Mouse (Mus musculus) olfactory bulb, adult 2 months (tissue): Measurements from ENCODE around the gene C1rb. TPM values are rescaled to one million over a fixed set of nuclear protein-coding genes. Genes with fewer than 3 reads are reported as not detected.
"Not testable (repeated sequence)": the region's sequence is repeated elsewhere in the genome, so short reads cannot be mapped to it uniquely, and the experiment has no call there.

Experiments
- H3K27ac ChIP-seq: fragments of 200-500 bp; 2 replicates; pipeline ENCODE4 v1.5.1; 2012; ENCODE audit warnings: low read depth, low read length; ENCODE audit not compliant: insufficient read depth
- H3K4me1 ChIP-seq: fragments of 200-500 bp; 2 replicates; pipeline ENCODE4 v1.6.1; 2012; ENCODE audit warnings: low read length; ENCODE audit not compliant: control insufficient read depth, insufficient read depth
- H3K4me3 ChIP-seq: fragments of 200-500 bp; 2 replicates; pipeline ENCODE4 v1.5.1; 2012; ENCODE audit warnings: mild to moderate bottlenecking, low read depth, low read length, moderate library complexity; ENCODE audit not compliant: insufficient read depth
- CTCF ChIP-seq: fragments of 200-500 bp; IDR thresholded peaks from 2 replicates; pipeline ENCODE4 v1.5.1; 2012; ENCODE audit warnings: low read depth, mild to moderate bottlenecking, low read length, moderate library complexity; ENCODE audit not compliant: insufficient read depth
- POLR2A ChIP-seq: fragments of 200-500 bp; IDR thresholded peaks from 2 replicates; pipeline ENCODE4 v1.6.1; 2012; ENCODE audit warnings: mild to moderate bottlenecking, low read depth, low read length, moderate library complexity; ENCODE audit not compliant: insufficient read depth
- WGBS: fragments of 180-500 bp; shearing (Covaris S2); methylation state at CpG from one replicate; pipeline ENCODE4 v1.1.7; 2018; 5-methylcytosine and 5-hydroxymethylcytosine counted together
- polyA plus RNA-seq: library from polyadenylated mRNA; stranded (reverse); fragments of >200 nt; gene quantifications from 2 replicates; pipeline ENCODE4 v1.2.4, GENCODE M21; 2012; ENCODE audit warnings: low replicate concordance; ENCODE audit not compliant: missing spikeins, insufficient read depth, insufficient read length

Gene C1rb
- polyA plus RNA-seq, 1 experiment, result not detected

DNA sequence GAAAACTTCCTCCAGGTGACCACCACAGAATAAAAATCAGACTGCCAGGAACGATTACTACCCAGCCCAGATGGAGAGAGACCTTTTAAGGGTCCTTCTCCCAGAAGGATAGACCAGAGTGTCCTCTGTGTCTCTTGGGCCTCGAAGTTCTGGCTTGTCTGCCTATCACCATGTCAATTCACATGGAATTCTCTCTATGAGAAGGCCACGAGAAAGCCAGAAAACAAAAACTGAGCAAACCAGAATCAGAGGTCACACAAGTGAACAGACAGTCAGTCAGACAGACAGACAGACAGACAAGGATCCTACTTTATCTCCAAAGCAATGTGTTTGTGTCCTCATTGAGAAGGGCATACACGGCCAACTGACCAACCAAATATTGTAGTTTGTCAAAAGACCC, 16.2 kb downstream of the C1rb start:
- H3K27ac ChIP-seq, result no peak overlapping the region
- H3K4me3 ChIP-seq, result no peak overlapping the region
- TF ChIP-seq CTCF, result no peak
- no peak for TF ChIP-seq POLR2A
- 72% methylated on average over 4 of the region's 4 CpGs for WGBS
- H3K4me1 ChIP-seq, result no peaks in the 10 kb centered on the region

DNA sequence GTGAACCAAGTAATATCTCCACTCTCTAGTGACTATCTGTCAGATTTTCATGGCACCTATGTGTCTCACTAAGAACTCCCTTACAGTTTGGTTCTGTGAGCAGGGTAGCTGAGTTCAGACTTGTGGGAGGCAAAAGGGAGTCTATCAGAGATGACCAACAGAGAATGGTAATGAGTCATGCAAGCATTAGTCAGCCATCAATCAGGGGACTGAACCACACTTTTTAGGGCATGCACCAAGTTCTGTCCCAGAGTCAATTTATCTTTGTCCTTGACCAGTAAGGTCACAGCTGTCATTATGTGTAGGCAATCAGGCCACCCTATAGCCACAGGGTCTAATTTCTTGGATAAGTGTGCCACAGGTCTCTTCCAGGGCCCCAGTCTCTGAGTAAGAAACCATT, 18.7 kb downstream of the C1rb start:
- TF ChIP-seq POLR2A (no peak), CTCF (no peak)
- Histone ChIP-seq H3K27ac (no peak overlapping the region), H3K4me1 (no peaks in the 10 kb centered on the region), H3K4me3 (no peak overlapping the region)

DNA sequence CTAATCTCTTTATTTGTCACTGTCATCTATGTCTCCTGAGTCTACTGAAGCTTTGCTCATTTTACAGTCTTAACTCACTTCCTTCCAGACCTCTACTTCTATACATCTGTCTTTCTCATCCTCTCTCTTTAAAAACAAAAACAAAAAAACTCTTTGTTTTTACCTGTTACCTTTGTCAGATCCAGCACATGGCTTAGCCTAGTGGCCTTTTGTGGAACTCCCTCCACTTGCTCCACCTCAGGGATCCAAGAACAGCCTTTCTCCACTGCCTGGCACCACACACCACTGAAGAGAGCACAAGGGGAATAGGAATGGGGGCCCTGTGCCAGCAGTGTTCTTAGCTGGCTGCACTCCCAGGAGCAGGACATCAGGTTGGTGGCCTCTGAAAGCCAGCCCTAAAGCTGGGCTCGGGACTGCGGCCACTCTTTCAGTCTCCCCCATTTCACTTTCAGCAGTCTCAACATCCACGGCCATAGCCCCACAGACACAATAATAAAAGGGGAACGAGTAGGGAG, 22.1 kb downstream of the C1rb start:
- TF ChIP-seq CTCF, result no peak
- TF ChIP-seq POLR2A, result no peak
- 37% methylated on average over 4 of the region's 4 CpGs for WGBS
- Histone ChIP-seq H3K4me1 (no peaks in the 10 kb centered on the region), H3K4me3 (no peak overlapping the region), H3K27ac (no peak overlapping the region)

DNA sequence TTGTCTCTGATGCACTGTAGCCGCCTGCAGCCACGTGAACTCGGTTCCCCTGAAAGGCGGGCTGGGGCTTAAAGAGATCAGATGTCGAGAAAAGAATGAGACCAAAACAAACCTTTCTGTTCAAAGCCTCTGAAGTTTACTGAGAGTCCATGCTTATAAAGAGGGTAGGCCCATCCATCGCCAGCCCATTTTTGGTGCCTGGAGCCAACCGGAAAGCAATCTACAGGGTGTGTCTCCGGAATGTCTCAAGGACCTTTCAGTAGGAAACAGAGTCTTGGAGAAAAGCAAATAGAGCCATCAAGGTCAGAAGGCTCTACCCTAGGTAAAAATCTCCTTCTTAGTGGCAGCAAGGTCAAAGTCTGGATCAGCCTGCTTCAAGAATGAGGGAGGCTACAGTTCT, 23.0 kb downstream of the C1rb start:
- 82% methylated on average over 8 of the region's 8 CpGs for WGBS
- H3K27ac ChIP-seq, result no peak overlapping the region
- no peak overlapping the region for H3K4me3 ChIP-seq
- no peak for TF ChIP-seq POLR2A
- H3K4me1 ChIP-seq, result no peaks in the 10 kb centered on the region

DNA sequence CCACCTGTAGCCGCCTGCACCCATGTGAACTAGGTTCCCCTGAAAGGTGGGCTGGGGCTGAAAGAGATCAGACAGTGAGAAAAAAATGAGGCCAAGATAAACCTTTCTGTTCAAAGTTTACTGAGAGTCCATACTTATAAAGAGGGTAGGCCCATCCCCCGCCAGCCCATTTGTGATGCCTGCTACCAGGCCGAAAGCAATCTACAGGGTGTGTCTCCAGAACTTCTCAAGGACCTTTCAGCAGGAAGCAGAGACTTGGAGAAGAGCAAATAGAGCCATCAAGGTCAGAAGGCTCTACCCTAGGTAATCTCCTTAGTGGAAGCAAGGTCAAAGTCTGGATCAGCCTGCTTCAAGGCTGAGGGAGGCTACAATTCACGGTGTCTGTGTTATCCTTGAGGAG, 31.9 kb downstream of the C1rb start:
- no peak for TF ChIP-seq POLR2A
- Histone ChIP-seq H3K4me1 (no peaks in the 10 kb centered on the region), H3K27ac (no peak overlapping the region), H3K4me3 (no peak overlapping the region)
- 94% methylated on average over 4 of the region's 4 CpGs for WGBS

DNA sequence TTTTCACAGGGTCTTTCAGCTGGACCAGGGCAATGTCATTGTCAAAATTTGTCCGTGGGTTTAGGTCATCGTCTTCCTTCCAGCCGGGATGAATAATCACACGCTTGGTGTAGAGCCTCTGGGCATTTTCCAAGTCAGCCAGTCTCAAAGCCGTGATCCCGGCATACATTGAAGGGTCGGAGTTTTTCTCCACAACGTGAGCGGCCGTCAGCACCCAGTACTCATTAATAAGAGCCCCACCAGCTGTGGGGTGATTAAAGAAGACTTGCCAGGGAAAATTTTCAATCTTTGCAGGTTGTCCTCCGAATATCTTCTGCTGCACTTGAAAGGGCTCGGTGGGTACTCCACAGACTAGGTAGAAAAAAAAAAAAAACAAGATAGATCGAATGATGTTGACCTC, 55.5 kb downstream of the C1rb start:
- Histone ChIP-seq H3K27ac (no peak overlapping the region), H3K4me1 (no peaks in the 10 kb centered on the region), H3K4me3 (no peak overlapping the region)
- WGBS, result 82% methylated on average over 13 of the region's 13 CpGs
- TF ChIP-seq POLR2A, result no peak
- no peak for TF ChIP-seq CTCF

DNA sequence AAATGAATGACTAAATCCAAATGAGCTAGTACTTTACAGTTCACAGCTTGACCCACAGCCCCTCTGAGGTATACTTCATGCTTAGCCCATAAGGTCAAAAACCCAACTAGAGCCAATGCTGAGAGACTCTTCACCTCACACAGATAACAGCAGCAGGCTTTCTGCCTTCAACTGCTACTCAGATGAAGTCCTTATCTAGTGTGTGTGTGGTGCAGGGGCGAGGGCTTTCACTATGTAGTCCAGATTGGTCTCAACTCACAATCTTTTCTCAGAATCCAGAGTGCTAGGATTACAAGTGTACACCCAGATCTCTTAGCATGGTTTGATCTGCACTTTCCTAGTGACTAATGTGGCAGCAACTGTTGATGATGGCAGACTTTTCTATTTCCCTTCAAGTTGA, 56.1 kb downstream of the C1rb start:
- WGBS, result 32% methylated on average over 1 of the region's 1 CpGs
- H3K4me3 ChIP-seq, H3K27ac ChIP-seq, H3K4me1 ChIP-seq: not testable (repeated sequence)

DNA sequence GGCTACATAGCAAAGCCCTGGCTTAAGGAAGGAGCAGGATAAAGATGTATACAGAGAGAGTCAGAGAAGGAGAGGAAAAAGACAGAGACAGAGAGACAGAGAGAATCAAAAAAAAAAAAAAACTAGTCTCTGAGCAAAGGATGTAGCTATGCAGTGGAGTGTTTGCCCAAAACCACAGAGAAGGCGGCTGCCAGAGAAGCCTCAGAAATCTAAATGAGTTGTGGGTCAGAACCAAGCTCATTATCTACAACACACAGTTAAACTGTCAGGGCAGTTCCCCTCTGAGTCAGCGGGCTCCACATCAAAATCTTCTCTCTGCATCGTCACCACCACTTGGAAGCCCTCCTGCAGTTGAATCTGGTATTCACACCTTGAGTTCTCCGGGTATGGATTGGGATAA, 60.7 kb downstream of the C1rb start:
- no peak overlapping the region for H3K27ac ChIP-seq
- no peaks in the 10 kb centered on the region for H3K4me1 ChIP-seq
- no peak overlapping the region for H3K4me3 ChIP-seq
- no peak for TF ChIP-seq POLR2A
- no peak for TF ChIP-seq CTCF
- 83% methylated on average over 4 of the region's 4 CpGs for WGBS

Other genes starting within 250 kb of the C1rb start
- not detected in 2 replicates for gene Pex5, start 155.2 kb upstream of the C1rb start, polyA plus RNA-seq
- gene Clstn3, start 105.5 kb upstream of the C1rb start, polyA plus RNA-seq, result not detected in 2 replicates
- not detected in 2 replicates for gene C1rl, start 77.2 kb upstream of the C1rb start, polyA plus RNA-seq
- gene C1ra, start 57.9 kb upstream of the C1rb start, polyA plus RNA-seq, result not detected in 2 replicates
- gene C1s1, start 27.9 kb upstream of the C1rb start, polyA plus RNA-seq, result not detected in 2 replicates
- not detected in 2 replicates for gene C1s2, start 65.8 kb downstream of the C1rb start, polyA plus RNA-seq
- gene Lpcat3, start 92.7 kb downstream of the C1rb start, polyA plus RNA-seq, result not detected in 2 replicates
- gene Emg1, start 141.9 kb downstream of the C1rb start, polyA plus RNA-seq, result not detected in 2 replicates
- not detected in 2 replicates for gene Phb2, start 142.0 kb downstream of the C1rb start, polyA plus RNA-seq
- not detected in 2 replicates for gene Ptpn6, start 168.4 kb downstream of the C1rb start, polyA plus RNA-seq
- gene Grcc10, start 171.1 kb downstream of the C1rb start, polyA plus RNA-seq, result 1,072 TPM in 1 of 2 replicates, not detected in the other
- not detected in 2 replicates for gene Gm45234, start 185.7 kb downstream of the C1rb start, polyA plus RNA-seq
- gene Atn1, start 186.2 kb downstream of the C1rb start, polyA plus RNA-seq, result not detected in 2 replicates
- 916 and 939 TPM in 2 replicates for gene Eno2, start 199.4 kb downstream of the C1rb start, polyA plus RNA-seq
- gene Lrrc23, start 209.4 kb downstream of the C1rb start, polyA plus RNA-seq, result not detected in 2 replicates
- gene Spsb2, start 238.4 kb downstream of the C1rb start, polyA plus RNA-seq, result not detected in 2 replicates
- 644 TPM in 1 of 2 replicates, not detected in the other for gene Tpi1, start 244.0 kb downstream of the C1rb start, polyA plus RNA-seq